9 mouse cellular contexts compared by ENCODE assay signal in genomic region chr4:125020780-125021538, GRCm38 (mm10). TPM values are rescaled to one million over a fixed set of nuclear protein-coding genes. Genes with fewer than 3 reads are reported as not detected.
DNase-seq lines count a peak whose midpoint lies in the region; ATAC-seq and TF ChIP-seq lines count a peak whose summit lies in the region.
"Had no signal": no experiment of that assay in that cellular context is flagged by ENCODE, and none has a peak within 500 bp of the region (broad histone marks: within the 10 kb centered on the region; RNA-seq: fewer than 3 reads in every experiment).

No protein-coding gene starts in this region.

- ATAC-seq in embryonic facial prominence, embryonic 15.5 days (ENCODE audit: insufficient number of reproducible peaks, low FRiP score, low TSS enrichment, low read depth), result peak; percentile 69; the same call in 1 of the 2 replicates
- no peak for ATAC-seq in kidney, embryonic 16.5 days (ENCODE audit: low FRiP score, low TSS enrichment)

- 18% methylated on average over 11 of the region's 11 CpGs for WGBS in embryonic facial prominence, embryonic 15.5 days
- WGBS in kidney, embryonic 16.5 days, result 30% methylated on average over 11 of the region's 11 CpGs

- no peak overlapping the region for H3K27ac ChIP-seq in CH12.LX (ENCODE audit: insufficient read depth, low read depth)
- H3K27ac ChIP-seq in embryonic facial prominence, embryonic 15.5 days (replicated peaks), result 0 out of 2 replicates have a peak overlapping the region, but pooled peaks have one; percentile 39
- no peak overlapping the region for H3K27ac ChIP-seq in kidney, embryonic 16.5 days (ENCODE audit: low read length)

- TF ChIP-seq RAD21 in CH12.LX (IDR thresholded peaks at IDR 0.05; ENCODE audit: low read depth, low read length), result peak; percentile 47

- H3K27me3 ChIP-seq in CH12.LX (replicated peaks), result peaks cover 88% of the 10 kb centered on the region
- H3K27me3 ChIP-seq in embryonic facial prominence, embryonic 15.5 days, result peaks cover 22% of the 10 kb centered on the region
- H3K27me3 ChIP-seq in kidney, embryonic 16.5 days (ENCODE audit: insufficient read depth, low read length), result peaks cover 3% of the 10 kb centered on the region; the same call in 1 of the 2 replicates

- peak in 1 of 2 experiments; percentile 77; a peak in 2 of 4 replicates for TF ChIP-seq CTCF in CH12.LX (conservative IDR thresholded peaks at IDR 0.05 in 1 of 2, IDR thresholded peaks at IDR 0.05 in 1 of 2; ENCODE audit: low read depth in 2 of 2, low read length in 2 of 2)

- peak; percentile 29 to 51 for DNase-seq in kidney, postnatal 4 days
- no peak for DNase-seq in kidney, postnatal 14 days
- DNase-seq in 3T3-L1 (ENCODE audit: low read depth, low spot score) (peak; percentile 17), CH12.LX (ENCODE audit: extremely low read depth) (peak; percentile 33)
- no peak for DNase-seq in c-Kit-positive CD71-positive TER-119-positive erythroid progenitor cells, embryonic 14.5 days (ENCODE audit: low spot score)
- DNase-seq in urinary bladder, postnatal 25 days (ENCODE audit: low spot score), result no peak

- H3K36me3 ChIP-seq in CH12.LX (replicated peaks in 1 of 2; ENCODE audit: control insufficient read depth in 1 of 2, insufficient read depth in 1 of 2, low read length in 1 of 2), result no peaks in the 10 kb centered on the region
- H3K36me3 ChIP-seq in embryonic facial prominence, embryonic 15.5 days, result no peaks in the 10 kb centered on the region
- no peaks in the 10 kb centered on the region for H3K36me3 ChIP-seq in kidney, embryonic 16.5 days (ENCODE audit: insufficient read depth, low read length)

- TF ChIP-seq EP300 in CH12.LX (IDR thresholded peaks at IDR 0.05; ENCODE audit: low read length), result no peak

- in situ Hi-C loops in CH12.LX (cut with MboI; ENCODE audit: low pct_ligation_motif_present, low pct_unique_long_range_greater_than_20kb, low sequenced_read_pairs), result no loop called here

- no peaks in the 10 kb centered on the region for H3K79me2 ChIP-seq in CH12.LX (replicated peaks; ENCODE audit: control insufficient read depth, extremely low read depth, insufficient read depth, poor library complexity, severe bottlenecking)

- H3K4me3 ChIP-seq in CH12.LX (replicated peaks in 1 of 3; ENCODE audit: low read depth in 2 of 3, low read length in 2 of 3, poor library complexity in 1 of 3), result no peak overlapping the region
- H3K4me3 ChIP-seq in embryonic facial prominence, embryonic 15.5 days (replicated peaks), result no peak overlapping the region
- no peak overlapping the region for H3K4me3 ChIP-seq in kidney, embryonic 16.5 days (ENCODE audit: low read length)

- no peak overlapping the region for H3K9ac ChIP-seq in CH12.LX (ENCODE audit: insufficient read depth, low read depth)
- H3K9ac ChIP-seq in embryonic facial prominence, embryonic 15.5 days, result no peak overlapping the region
- H3K9ac ChIP-seq in kidney, embryonic 16.5 days (replicated peaks; ENCODE audit: low read length), result no peak overlapping the region

- no peaks in the 10 kb centered on the region for H3K4me1 ChIP-seq in CH12.LX (ENCODE audit: control insufficient read depth in 1 of 2, insufficient read depth in 2 of 2)
- H3K4me1 ChIP-seq in embryonic facial prominence, embryonic 15.5 days, result peaks cover 16% of the 10 kb centered on the region; the same call in 1 of the 2 replicates
- no peaks in the 10 kb centered on the region for H3K4me1 ChIP-seq in kidney, embryonic 16.5 days (ENCODE audit: insufficient read depth, low read length)

- no peak overlapping the region for H3K4me2 ChIP-seq in CH12.LX (ENCODE audit: insufficient read depth, low read depth, poor library complexity, severe bottlenecking)
- H3K4me2 ChIP-seq in embryonic facial prominence, embryonic 15.5 days (replicated peaks), result no peak overlapping the region
- H3K4me2 ChIP-seq in kidney, embryonic 16.5 days (replicated peaks; ENCODE audit: low read depth, low read length), result no peak overlapping the region

- no peak for TF ChIP-seq POLR2A in CH12.LX (IDR thresholded peaks at IDR 0.05; ENCODE audit: low read depth, low read length)

- H3K9me3 ChIP-seq in CH12.LX (replicated peaks; ENCODE audit: low read length), result no peaks in the 10 kb centered on the region
- H3K9me3 ChIP-seq in embryonic facial prominence, embryonic 15.5 days (replicated peaks), result no peaks in the 10 kb centered on the region
- H3K9me3 ChIP-seq in kidney, embryonic 16.5 days (ENCODE audit: low read length), result no peaks in the 10 kb centered on the region

- dilution Hi-C loops in CH12.LX (cut with MboI; ENCODE audit: extremely low pct_ligation_motif_present, extremely low pct_unique_long_range_greater_than_20kb, low sequenced_read_pairs), result no loop called here

TF ChIP-seq in CH12.LX, 34 proteins besides CTCF, POLR2A, EP300 and RAD21:
- TF ChIP-seq NELFE (IDR thresholded peaks at IDR 0.05; ENCODE audit: low read depth, low read length) (no peak), ELF1 (IDR thresholded peaks at IDR 0.05; ENCODE audit: low read depth, low read length) (no peak), SMC3 (IDR thresholded peaks at IDR 0.05; ENCODE audit: low read depth, low read length) (peak; percentile 83), HCFC1 (IDR thresholded peaks at IDR 0.05; ENCODE audit: low read depth, low read length) (no peak), ZC3H11A (IDR thresholded peaks at IDR 0.05; ENCODE audit: low read depth, low read length) (0 out of 2 replicates have a peak, but pooled peaks have one; percentile 5), MAX (IDR thresholded peaks at IDR 0.05; ENCODE audit: low read length) (no peak)

RNA-seq across cellular contexts. Expression of gene Gnl2, which starts 4.6 kb away (rescaled TPM):
- total RNA-seq in CH12.LX (2012; rRNA removed) (65.0 and 79.1 TPM in 2 replicates), CH12.LX (2014; rRNA removed) (66.8 and 80.4 TPM in 2 replicates)
- polyA plus RNA-seq in CH12.LX (2012; ENCODE audit: insufficient read length, low read depth), result 139 and 162 TPM in 2 replicates
- polyA plus RNA-seq in embryonic facial prominence, embryonic 15.5 days (2015; fragmentation: Nextera tagmentation; extraction: Ambion mirVana), result 85.9 and 102 TPM in 2 replicates
- 80.7 and 82.7 TPM in 2 replicates for polyA plus RNA-seq in kidney, embryonic 16.5 days (2015; fragmentation: Nextera tagmentation; extraction: Ambion mirVana)

RNA-seq across cellular contexts. Expression of gene Rspo1, which starts 34.7 kb away (rescaled TPM):
- total RNA-seq in CH12.LX (2012; rRNA removed) (0.25 and 0.29 TPM in 2 replicates), CH12.LX (2014; rRNA removed) (0.31 and 0.36 TPM in 2 replicates)
- polyA plus RNA-seq in CH12.LX (2012; ENCODE audit: insufficient read length, low read depth), result 0.50 and 0.87 TPM in 2 replicates
- polyA plus RNA-seq in embryonic facial prominence, embryonic 15.5 days (2015; fragmentation: Nextera tagmentation; extraction: Ambion mirVana), result 21.7 and 23.5 TPM in 2 replicates
- 25.1 and 31.1 TPM in 2 replicates for polyA plus RNA-seq in kidney, embryonic 16.5 days (2015; fragmentation: Nextera tagmentation; extraction: Ambion mirVana)

RNA-seq across cellular contexts. Expression of gene Dnali1, which starts 44.5 kb away (rescaled TPM):
- total RNA-seq in CH12.LX (2012; rRNA removed) (1.2 and 2.1 TPM in 2 replicates), CH12.LX (2014; rRNA removed) (1.1 and 1.3 TPM in 2 replicates)
- 2.3 and 2.7 TPM in 2 replicates for polyA plus RNA-seq in CH12.LX (2012; ENCODE audit: insufficient read length, low read depth)
- 4.8 and 9.3 TPM in 2 replicates for polyA plus RNA-seq in embryonic facial prominence, embryonic 15.5 days (2015; fragmentation: Nextera tagmentation; extraction: Ambion mirVana)
- 0.11 and 0.13 TPM in 2 replicates for polyA plus RNA-seq in kidney, embryonic 16.5 days (2015; fragmentation: Nextera tagmentation; extraction: Ambion mirVana)
- total RNA-seq: heart, postnatal 25 days had no signal

RNA-seq across cellular contexts. Expression of gene Snip1, which starts 45.5 kb away (rescaled TPM):
- total RNA-seq in CH12.LX (2012; rRNA removed), result 23.5 and 28.7 TPM in 2 replicates
- total RNA-seq in CH12.LX (2014; rRNA removed), result 38.8 and 46.6 TPM in 2 replicates
- polyA plus RNA-seq in CH12.LX (2012; ENCODE audit: insufficient read length, low read depth), result 25.0 and 25.8 TPM in 2 replicates
- 31.0 and 31.9 TPM in 2 replicates for polyA plus RNA-seq in embryonic facial prominence, embryonic 15.5 days (2015; fragmentation: Nextera tagmentation; extraction: Ambion mirVana)
- 28.8 and 30.3 TPM in 2 replicates for polyA plus RNA-seq in kidney, embryonic 16.5 days (2015; fragmentation: Nextera tagmentation; extraction: Ambion mirVana)

Comparison
In these comparisons a context has a peak if more than half of its experiments do, and no peak if none do; other contexts are left out.
1. DNase-seq: peak in kidney, postnatal 4 days (2 of 2), 3T3-L1 (single experiment) and CH12.LX (single experiment); none in kidney, postnatal 14 days (single experiment), c-Kit-positive CD71-positive TER-119-positive erythroid progenitor cells, embryonic 14.5 days (single experiment) and urinary bladder, postnatal 25 days (single experiment).
2. RNA of gene Rspo1, which starts 34.7 kb away (polyA plus RNA-seq): 25.1 to 31.1 TPM in kidney, embryonic 16.5 days and 21.7 to 23.5 TPM in embryonic facial prominence, embryonic 15.5 days; 0.50 to 0.87 TPM in CH12.LX; every median in the first group is over 10 times any median in the second.